Mouse (Mus musculus): ENCODE measurements around the gene Shoc2. TPM values are rescaled to one million over a fixed set of nuclear protein-coding genes. Genes with fewer than 3 reads are reported as not detected.
A peak's percentile ranks its signal among the peaks of the same experiment; 100 is the strongest.

Shoc2 gene
- polyA plus RNA-seq, 1 experiment, result 9.5 TPM

DNA sequence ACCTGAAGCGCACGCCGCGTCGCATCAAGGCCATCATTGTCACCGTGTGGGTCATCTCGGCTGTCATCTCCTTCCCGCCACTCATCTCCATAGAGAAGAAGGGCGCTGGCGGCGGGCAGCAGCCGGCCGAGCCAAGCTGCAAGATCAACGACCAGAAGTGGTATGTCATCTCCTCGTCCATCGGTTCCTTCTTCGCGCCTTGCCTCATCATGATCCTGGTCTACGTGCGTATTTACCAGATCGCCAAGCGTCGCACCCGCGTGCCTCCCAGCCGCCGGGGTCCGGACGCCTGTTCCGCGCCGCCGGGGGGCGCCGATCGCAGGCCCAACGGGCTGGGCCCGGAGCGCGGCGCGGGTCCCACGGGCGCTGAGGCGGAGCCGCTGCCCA, 102.6 kb downstream of the Shoc2 start:
- H3K4me3 ChIP-seq (ENCODE audit: control insufficient read depth, low read depth, low read length), result peak overlapping the region; percentile 0
- no peak overlapping the region for H3K27ac ChIP-seq (ENCODE audit: control insufficient read depth, insufficient read depth, low read depth, low read length)
- H3K27me3 ChIP-seq (ENCODE audit: control insufficient read depth, insufficient read depth, low read length), result no peaks in the 10 kb centered on the region; the same call in 1 of the 2 replicates
- H3K36me3 ChIP-seq (ENCODE audit: control insufficient read depth, insufficient read depth, low read length), result no peaks in the 10 kb centered on the region
- H3K4me1 ChIP-seq (ENCODE audit: control insufficient read depth, insufficient read depth, low read length), result peaks cover 20% of the 10 kb centered on the region
- TF ChIP-seq CTCF (IDR thresholded peaks at IDR 0.05; ENCODE audit: control insufficient read depth, insufficient read depth, insufficient replicate concordance, low read depth, low read length), result no peak
- TF ChIP-seq POLR2A (IDR thresholded peaks at IDR 0.05; ENCODE audit: control insufficient read depth, low read depth, low read length), result no peak

DNA sequence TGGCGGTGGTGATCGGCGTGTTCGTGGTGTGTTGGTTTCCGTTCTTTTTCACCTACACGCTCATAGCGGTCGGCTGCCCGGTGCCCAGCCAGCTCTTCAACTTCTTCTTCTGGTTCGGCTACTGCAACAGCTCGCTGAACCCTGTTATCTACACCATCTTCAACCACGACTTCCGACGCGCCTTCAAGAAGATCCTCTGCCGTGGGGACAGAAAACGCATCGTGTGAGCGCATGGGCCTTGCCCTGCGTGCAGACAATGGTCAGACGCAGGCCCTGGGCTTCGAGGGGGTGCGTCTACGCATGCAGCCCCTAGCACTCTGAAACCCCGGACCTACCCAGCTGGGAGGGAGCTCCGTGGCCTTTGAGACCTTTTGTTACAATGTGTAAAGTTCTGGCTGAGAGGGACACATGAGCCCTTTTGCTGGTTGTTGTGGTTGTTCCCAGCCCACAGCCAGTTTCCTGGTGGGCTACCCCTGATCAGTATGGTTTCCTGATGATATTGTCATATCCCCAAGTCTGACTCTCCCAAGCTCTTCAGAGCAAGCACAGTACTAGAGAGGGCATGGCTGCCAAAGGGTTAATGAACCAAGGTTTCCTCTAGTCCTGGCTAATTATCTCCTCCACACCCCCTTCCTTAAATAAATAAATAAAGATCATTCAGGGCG, 103.4 kb downstream of the Shoc2 start:
- Histone ChIP-seq H3K27me3 (ENCODE audit: control insufficient read depth, insufficient read depth, low read length) (no peaks in the 10 kb centered on the region; the same call in 1 of the 2 replicates), H3K36me3 (ENCODE audit: control insufficient read depth, insufficient read depth, low read length) (no peaks in the 10 kb centered on the region), H3K4me3 (ENCODE audit: control insufficient read depth, low read depth, low read length) (peak overlapping the region; percentile 22), H3K27ac (ENCODE audit: control insufficient read depth, insufficient read depth, low read depth, low read length) (no peak overlapping the region), H3K4me1 (ENCODE audit: control insufficient read depth, insufficient read depth, low read length) (peaks cover 20% of the 10 kb centered on the region)
- TF ChIP-seq CTCF (IDR thresholded peaks at IDR 0.05; ENCODE audit: control insufficient read depth, insufficient read depth, insufficient replicate concordance, low read depth, low read length), result no peak
- no peak for TF ChIP-seq POLR2A (IDR thresholded peaks at IDR 0.05; ENCODE audit: control insufficient read depth, low read depth, low read length)

DNA sequence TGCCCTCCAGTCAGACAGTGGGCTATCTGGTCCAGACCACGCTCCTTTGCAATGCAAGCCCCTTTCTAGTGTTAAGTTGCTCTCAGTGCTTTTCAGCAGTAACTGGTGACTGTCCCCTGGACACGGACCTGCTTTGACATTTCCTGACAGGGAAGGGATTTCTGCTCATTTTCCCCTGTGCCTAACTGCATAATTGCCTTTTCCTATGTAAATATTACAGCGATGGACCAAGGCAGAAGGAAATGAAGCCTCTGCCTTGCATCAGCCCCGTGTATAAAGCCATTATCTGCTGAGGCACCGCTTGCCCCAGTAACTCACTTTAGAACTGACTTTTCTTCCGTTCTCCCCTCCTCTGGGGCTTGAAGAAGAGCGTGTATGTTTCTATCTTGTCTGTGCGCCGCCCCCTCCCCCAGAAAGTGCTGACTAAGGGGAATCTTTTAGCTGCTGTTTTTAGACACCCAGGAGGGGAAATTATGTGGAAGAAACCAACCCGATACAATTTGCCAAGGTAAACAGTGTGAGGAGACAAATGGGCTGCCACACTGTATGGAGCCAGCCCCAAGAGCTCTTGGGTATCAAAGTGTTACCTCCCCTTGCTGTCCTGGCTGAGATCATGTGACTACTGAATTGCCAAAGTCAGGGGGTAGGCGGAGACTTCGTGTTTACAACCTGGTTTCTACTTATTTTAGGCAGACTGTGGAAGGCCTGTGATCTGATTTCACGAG, 104.2 kb downstream of the Shoc2 start:
- no peaks in the 10 kb centered on the region for H3K36me3 ChIP-seq (ENCODE audit: control insufficient read depth, insufficient read depth, low read length)
- no peaks in the 10 kb centered on the region; the same call in 1 of the 2 replicates for H3K27me3 ChIP-seq (ENCODE audit: control insufficient read depth, insufficient read depth, low read length)
- H3K4me1 ChIP-seq (ENCODE audit: control insufficient read depth, insufficient read depth, low read length), result peaks cover 20% of the 10 kb centered on the region
- no peak overlapping the region for H3K4me3 ChIP-seq (ENCODE audit: control insufficient read depth, low read depth, low read length)
- TF ChIP-seq POLR2A (IDR thresholded peaks at IDR 0.05; ENCODE audit: control insufficient read depth, low read depth, low read length) (no peak), CTCF (IDR thresholded peaks at IDR 0.05; ENCODE audit: control insufficient read depth, insufficient read depth, insufficient replicate concordance, low read depth, low read length) (no peak)
- H3K27ac ChIP-seq (ENCODE audit: control insufficient read depth, insufficient read depth, low read depth, low read length), result no peak overlapping the region

DNA sequence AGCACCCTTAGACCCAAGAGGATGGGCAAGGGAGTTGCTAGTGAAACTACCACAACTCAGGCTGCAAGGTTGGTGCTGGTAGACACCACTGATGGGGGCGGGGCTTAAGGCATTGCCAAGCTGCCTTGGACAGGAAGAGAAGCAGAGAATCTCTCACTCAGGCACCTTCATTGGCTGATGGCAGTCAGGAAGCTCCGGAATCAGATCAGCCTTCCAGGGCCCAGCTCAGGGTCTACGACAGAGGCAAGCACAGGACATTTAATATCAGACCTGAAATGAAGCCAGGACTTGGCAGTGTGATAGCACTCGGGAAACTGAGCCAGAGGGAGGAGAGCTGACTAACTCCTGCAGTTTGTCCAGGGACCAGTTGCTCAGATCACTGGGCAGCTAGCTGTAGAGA, 107.5 kb downstream of the Shoc2 start:
- no peak overlapping the region for H3K27ac ChIP-seq (ENCODE audit: control insufficient read depth, insufficient read depth, low read depth, low read length)
- no peaks in the 10 kb centered on the region; the same call in 1 of the 2 replicates for H3K4me1 ChIP-seq (ENCODE audit: control insufficient read depth, insufficient read depth, low read length)
- H3K4me3 ChIP-seq (ENCODE audit: control insufficient read depth, low read depth, low read length), result no peak overlapping the region
- no peaks in the 10 kb centered on the region for H3K27me3 ChIP-seq (ENCODE audit: control insufficient read depth, insufficient read depth, low read length)
- H3K36me3 ChIP-seq (ENCODE audit: control insufficient read depth, insufficient read depth, low read length), result no peaks in the 10 kb centered on the region
- no peak for TF ChIP-seq POLR2A (IDR thresholded peaks at IDR 0.05; ENCODE audit: control insufficient read depth, low read depth, low read length)
- no peak for TF ChIP-seq CTCF (IDR thresholded peaks at IDR 0.05; ENCODE audit: control insufficient read depth, insufficient read depth, insufficient replicate concordance, low read depth, low read length)

DNA sequence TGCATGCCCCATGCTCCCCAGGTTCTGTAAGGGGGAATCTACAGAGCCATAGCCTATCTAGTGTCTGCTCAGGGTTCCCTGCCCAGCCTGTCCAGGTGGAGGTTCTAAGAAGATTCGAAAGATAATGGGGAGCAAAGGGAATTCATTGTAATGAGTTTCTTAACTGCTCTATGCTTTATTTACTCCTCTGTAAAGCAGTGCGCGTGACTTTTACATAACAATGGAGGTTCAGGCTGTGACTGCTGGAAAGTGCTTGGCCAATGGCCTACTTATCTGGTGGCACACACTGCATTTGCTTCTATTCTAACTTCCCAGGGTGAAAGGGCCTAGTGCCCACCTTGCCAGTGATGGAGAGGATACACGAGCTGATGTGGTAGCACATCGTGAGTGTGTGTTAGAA, 111.7 kb downstream of the Shoc2 start:
- no peak overlapping the region for H3K27ac ChIP-seq (ENCODE audit: control insufficient read depth, insufficient read depth, low read depth, low read length)
- TF ChIP-seq POLR2A (IDR thresholded peaks at IDR 0.05; ENCODE audit: control insufficient read depth, low read depth, low read length), result no peak
- no peak for TF ChIP-seq CTCF (IDR thresholded peaks at IDR 0.05; ENCODE audit: control insufficient read depth, insufficient read depth, insufficient replicate concordance, low read depth, low read length)
- H3K4me3 ChIP-seq (ENCODE audit: control insufficient read depth, low read depth, low read length), result no peak overlapping the region
- no peaks in the 10 kb centered on the region for H3K4me1 ChIP-seq (ENCODE audit: control insufficient read depth, insufficient read depth, low read length)
- H3K36me3 ChIP-seq (ENCODE audit: control insufficient read depth, insufficient read depth, low read length), result no peaks in the 10 kb centered on the region
- H3K27me3 ChIP-seq (ENCODE audit: control insufficient read depth, insufficient read depth, low read length), result no peaks in the 10 kb centered on the region

DNA sequence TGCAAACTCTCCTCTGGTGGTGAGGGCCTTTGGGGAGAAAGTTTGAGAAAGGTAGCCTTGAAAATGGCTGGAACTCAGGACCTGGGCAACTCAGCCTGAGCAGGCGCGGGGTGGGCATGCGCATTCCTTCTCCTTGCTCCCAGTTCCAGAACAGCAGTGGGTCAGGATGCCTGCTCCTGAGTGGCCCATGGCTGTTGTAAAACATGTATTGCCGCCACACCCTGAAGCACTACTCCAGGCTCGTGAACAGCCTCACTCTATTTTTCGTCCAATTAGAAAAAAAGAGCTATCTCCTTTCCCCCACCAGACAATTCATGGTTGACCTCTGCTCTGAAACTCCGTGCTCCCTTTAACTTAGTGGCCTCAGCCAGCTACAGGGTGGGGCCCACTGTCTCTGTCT, 124.3 kb downstream of the Shoc2 start:
- no peaks in the 10 kb centered on the region for H3K27me3 ChIP-seq (ENCODE audit: control insufficient read depth, insufficient read depth, low read length)
- TF ChIP-seq CTCF (IDR thresholded peaks at IDR 0.05; ENCODE audit: control insufficient read depth, insufficient read depth, insufficient replicate concordance, low read depth, low read length), result no peak
- TF ChIP-seq POLR2A (IDR thresholded peaks at IDR 0.05; ENCODE audit: control insufficient read depth, low read depth, low read length), result no peak

DNA sequence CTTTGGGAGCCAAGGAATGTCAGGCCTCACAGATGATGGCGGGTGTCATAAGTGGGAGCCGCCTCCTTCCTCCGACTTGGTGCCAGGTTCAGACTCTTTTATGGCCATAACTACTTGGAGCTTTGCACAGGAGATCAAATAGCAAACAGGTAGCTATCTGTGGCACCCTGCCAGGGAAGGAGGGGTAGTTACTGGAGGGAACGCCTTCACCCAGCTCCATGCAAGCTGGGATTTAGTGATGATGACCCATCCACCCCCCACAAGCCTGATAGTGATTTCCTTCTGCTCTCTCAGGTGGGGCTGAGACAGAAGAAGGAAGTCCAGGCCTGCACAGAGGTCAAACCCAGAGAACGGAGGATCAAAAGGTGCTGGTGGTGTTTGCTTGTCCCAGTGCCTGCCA, 126.4 kb downstream of the Shoc2 start:
- TF ChIP-seq CTCF (IDR thresholded peaks at IDR 0.05; ENCODE audit: control insufficient read depth, insufficient read depth, insufficient replicate concordance, low read depth, low read length), result no peak
- TF ChIP-seq POLR2A (IDR thresholded peaks at IDR 0.05; ENCODE audit: control insufficient read depth, low read depth, low read length), result no peak
- Histone ChIP-seq H3K4me1 (ENCODE audit: control insufficient read depth, insufficient read depth, low read length) (peaks cover 7% of the 10 kb centered on the region; the same call in 1 of the 2 replicates), H3K36me3 (ENCODE audit: control insufficient read depth, insufficient read depth, low read length) (no peaks in the 10 kb centered on the region), H3K27me3 (ENCODE audit: control insufficient read depth, insufficient read depth, low read length) (no peaks in the 10 kb centered on the region), H3K4me3 (ENCODE audit: control insufficient read depth, low read depth, low read length) (no peak overlapping the region), H3K27ac (ENCODE audit: control insufficient read depth, insufficient read depth, low read depth, low read length) (no peak overlapping the region)

More for the DNA sequence above, 124.3 kb downstream of the Shoc2 start:
- peaks cover 7% of the 10 kb centered on the region; the same call in 1 of the 2 replicates for H3K4me1 ChIP-seq (ENCODE audit: control insufficient read depth, insufficient read depth, low read length)
- H3K27ac ChIP-seq (ENCODE audit: control insufficient read depth, insufficient read depth, low read depth, low read length), result no peak overlapping the region
- H3K4me3 ChIP-seq (ENCODE audit: control insufficient read depth, low read depth, low read length), result no peak overlapping the region
- H3K36me3 ChIP-seq (ENCODE audit: control insufficient read depth, insufficient read depth, low read length), result no peaks in the 10 kb centered on the region
